Mouse (Mus musculus) spleen, adult 2 months (tissue): ENCODE results near the gene Gpc6.

Experiments
- CTCF ChIP-seq: fragments of 200-500 bp; IDR thresholded peaks from 2 replicates; pipeline ENCODE4 v1.5.1; 2011; ENCODE audit warnings: mild to moderate bottlenecking, inconsistent platforms; ENCODE audit not compliant: insufficient read depth, insufficient read length, insufficient replicate concordance; ENCODE audit errors: extremely low read depth
- POLR2A ChIP-seq: fragments of 200-500 bp; IDR thresholded peaks from 2 replicates; pipeline ENCODE4 v1.6.1; 2011; ENCODE audit warnings: low read depth, low read length, inconsistent platforms

GRCm38 (mm10) chr14:117408525-117408835 is 483.4 kb downstream of the Gpc6 start:
- no peak for TF ChIP-seq POLR2A
- TF ChIP-seq CTCF: no peak
